Mouse (Mus musculus) CH12.LX (cell line): ENCODE measurements around the gene Gpr152.

ENCODE experiments used
- EP300 ChIP-seq: IDR thresholded peaks from 2 replicates; pipeline ENCODE4 v1.6.1; 2011; ENCODE audit warnings: low read length, improper control_type of control experiment
- RAD21 ChIP-seq: IDR thresholded peaks from 2 replicates; pipeline ENCODE4 v1.6.1; 2011; ENCODE audit warnings: low read depth, mild to moderate bottlenecking, low read length, improper control_type of control experiment, moderate library complexity
- SMC3 ChIP-seq: IDR thresholded peaks from 2 replicates; pipeline ENCODE4 v1.6.1; 2011; ENCODE audit warnings: low read depth, low read length, improper control_type of control experiment
- TCF12 ChIP-seq: IDR thresholded peaks from 2 replicates; pipeline ENCODE4 v1.6.1; 2014; ENCODE audit warnings: low read depth, mild to moderate bottlenecking, inconsistent platforms, low read length, improper control_type of control experiment
- USF1 ChIP-seq: IDR thresholded peaks from 2 replicates; pipeline ENCODE4 v1.6.1; 2014; ENCODE audit warnings: low read depth, mild to moderate bottlenecking, inconsistent platforms, low read length, improper control_type of control experiment

- TF ChIP-seq USF1 (no peak), EP300 (no peak), RAD21 (no peak), TCF12 (no peak), SMC3 (no peak)
These were observed 12.3 kb downstream of the Gpr152 start for GRCm38 (mm10) chr19:4151898-4152297.
